Mouse (Mus musculus) forebrain, embryonic 14.5 days (tissue): ENCODE measurements at regions not wholly inside any gene's neighbourhood (a gene's known extent, or its start where the extent isn't known, plus 50 kb on each side); places are given as distances from the start of the nearest gene placed in this dataset.

Experiments
- ATAC-seq: fragments of 200-750 bp; cut with Nextera tagmentation; 2 replicates; pipeline ENCODE4 v1.8.0; 2017; ENCODE audit warnings: mild to moderate bottlenecking, moderate library complexity
- DNase-seq: peaks from one replicate; pipeline ENCODE4 v3.0.0-alpha.2; 2015; ENCODE audit warnings: low spot score
- H3K27ac ChIP-seq: fragments of 300-500 bp; sonication (generic); 2 replicates; pipeline ENCODE4 v1.5.1; 2014; ENCODE audit warnings: low read depth, mild to moderate bottlenecking, control low read depth, low read length, moderate library complexity
- H3K27me3 ChIP-seq: fragments of 300-500 bp; sonication (generic); replicated peaks from 2 replicates; pipeline ENCODE4 v1.6.1; 2014; ENCODE audit warnings: low read length, control low read depth, mixed read lengths; ENCODE audit not compliant: control insufficient read depth, insufficient read depth
- H3K36me3 ChIP-seq: fragments of 300-500 bp; sonication (generic); 2 replicates; pipeline ENCODE4 v1.6.1; 2014; ENCODE audit warnings: low read length, control low read depth; ENCODE audit not compliant: control insufficient read depth, insufficient read depth
- H3K4me1 ChIP-seq: fragments of 300-500 bp; sonication (generic); 2 replicates; pipeline ENCODE4 v1.6.1; 2014; ENCODE audit warnings: antibody characterized with exemption, low read length, control low read depth; ENCODE audit not compliant: control insufficient read depth, insufficient read depth
- H3K4me2 ChIP-seq: fragments of 300-500 bp; sonication (generic); 2 replicates; pipeline ENCODE4 v1.6.1; 2014; ENCODE audit warnings: mild to moderate bottlenecking, control low read depth, low read length
- H3K4me3 ChIP-seq: fragments of 300-500 bp; sonication (generic); 2 replicates; pipeline ENCODE4 v1.5.1; 2014; ENCODE audit warnings: low read depth, low read length, control low read depth
- H3K9ac ChIP-seq: fragments of 300-500 bp; sonication (generic); 2 replicates; pipeline ENCODE4 v1.6.1; 2014; ENCODE audit warnings: mild to moderate bottlenecking, low read length, control low read depth, moderate library complexity
- H3K9me3 ChIP-seq: fragments of 300-500 bp; sonication (generic); replicated peaks from 2 replicates; pipeline ENCODE4 v1.6.1; 2016; ENCODE audit warnings: low read length, control low read depth, mixed read lengths; ENCODE audit not compliant: control insufficient read depth
- WGBS: fragments of 180-500 bp; shearing (Covaris S2); extraction: QIAGEN DNeasy Blood & Tissue Kit; methylation state at CpG from one replicate; pipeline ENCODE4 v1.1.7; 2014; 5-methylcytosine and 5-hydroxymethylcytosine counted together

DNA sequence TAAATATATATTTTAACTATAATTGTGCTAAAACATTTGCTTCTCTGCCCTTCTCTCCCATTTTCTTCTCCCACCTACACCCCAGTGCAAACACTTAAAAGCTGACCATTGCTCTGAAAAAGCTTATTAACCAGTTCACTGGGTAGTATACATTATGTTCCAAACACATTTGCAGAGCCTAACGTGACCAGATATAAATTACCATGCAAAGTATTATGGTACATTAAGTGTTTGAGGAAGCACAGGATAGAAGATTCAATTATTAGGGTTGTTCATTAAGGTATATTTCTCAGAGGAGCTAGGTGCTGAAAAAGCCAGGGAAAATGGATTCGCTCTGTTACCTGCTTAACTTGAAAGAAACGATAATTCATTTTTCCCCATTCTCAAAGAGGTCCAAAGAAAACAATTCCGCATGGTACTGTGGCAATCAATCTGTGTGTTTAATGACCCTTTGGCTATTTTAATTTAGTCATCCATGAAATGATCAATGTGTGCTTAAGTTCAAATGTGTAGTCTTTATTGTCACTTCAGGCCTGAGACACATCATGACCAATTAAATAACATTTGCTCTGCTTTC is 144.0 kb upstream of the Msl3l2 start:
- no peaks in the 10 kb centered on the region for H3K9me3 ChIP-seq
- H3K4me2 ChIP-seq: no peak overlapping the region
- DNase-seq: no peak
- no peak overlapping the region for H3K27ac ChIP-seq
- 57% methylated on average over 4 of the region's 4 CpGs for WGBS
- no peaks in the 10 kb centered on the region for H3K27me3 ChIP-seq
- H3K9ac ChIP-seq: no peak overlapping the region
- no peaks in the 10 kb centered on the region for H3K4me1 ChIP-seq
- ATAC-seq: no peak
- no peak overlapping the region for H3K4me3 ChIP-seq
- no peaks in the 10 kb centered on the region for H3K36me3 ChIP-seq
